In the genomic region with DNA sequence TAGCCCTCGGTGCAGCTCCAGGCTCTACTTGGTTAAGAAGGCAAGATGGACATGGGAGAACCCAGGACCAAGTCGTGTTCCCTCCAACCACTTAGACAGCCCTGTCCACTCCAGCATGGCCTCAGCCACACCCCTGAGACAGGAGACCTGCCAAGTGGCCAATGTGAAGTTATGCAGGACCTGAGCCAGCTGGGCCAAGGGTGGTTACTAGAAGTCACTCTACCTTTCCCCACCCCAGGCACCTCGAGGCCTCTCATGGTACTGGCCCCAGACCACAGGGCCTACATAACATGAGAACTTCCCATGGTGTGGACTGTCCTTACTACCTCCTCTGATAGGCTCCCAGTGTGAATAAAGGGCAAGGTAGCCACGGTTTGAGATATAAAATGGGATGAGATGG, we compare ENCODE assay signal across 15 mouse cellular contexts. TPM values are rescaled to one million over a fixed set of nuclear protein-coding genes. Genes with fewer than 3 reads are reported as not detected.
DNase-seq lines count a peak whose midpoint lies in the region; ATAC-seq and TF ChIP-seq lines count a peak whose summit lies in the region.
"Had no signal": no experiment of that assay in that cellular context is flagged by ENCODE, and none has a peak within 500 bp of the region (broad histone marks: within the 10 kb centered on the region; RNA-seq: fewer than 3 reads in every experiment).

No protein-coding gene starts in this region.

- H3K9me3 ChIP-seq in lung, postnatal 0 days (ENCODE audit: low read length) = no peaks in the 10 kb centered on the region
- H3K9me3 ChIP-seq in heart, embryonic 13.5 days = no peaks in the 10 kb centered on the region
- H3K9me3 ChIP-seq in kidney, embryonic 15.5 days (replicated peaks) = no peaks in the 10 kb centered on the region
- H3K9me3 ChIP-seq: midbrain, embryonic 12.5 days had no signal

- H3K27me3 ChIP-seq in lung, postnatal 0 days (replicated peaks; ENCODE audit: insufficient read depth, low read length) = no peaks in the 10 kb centered on the region
- H3K27me3 ChIP-seq in heart, embryonic 13.5 days (replicated peaks) = no peaks in the 10 kb centered on the region
- no peaks in the 10 kb centered on the region for H3K27me3 ChIP-seq in kidney, embryonic 15.5 days

- peak; percentile 47 for ATAC-seq in lung, postnatal 0 days
- ATAC-seq in heart, embryonic 13.5 days (ENCODE audit: extremely low read depth, insufficient number of reproducible peaks, low FRiP score, low TSS enrichment) = no peak
- no peak for ATAC-seq in kidney, embryonic 15.5 days (replicated peaks; ENCODE audit: low FRiP score)
- ATAC-seq: inflammation-experienced regulatory T-cells, adult 6 months had no signal

- no peak overlapping the region for H3K9ac ChIP-seq in lung, postnatal 0 days (replicated peaks; ENCODE audit: low read depth)
- H3K9ac ChIP-seq in heart, embryonic 13.5 days = no peak overlapping the region
- H3K9ac ChIP-seq in kidney, embryonic 15.5 days = no peak overlapping the region
- H3K9ac ChIP-seq: liver, embryonic 14.5 days; midbrain, embryonic 12.5 days had no signal

- WGBS in lung, postnatal 0 days = 44% methylated on average over 4 of the region's 4 CpGs
- 33% methylated on average over 4 of the region's 4 CpGs for WGBS in heart, embryonic 13.5 days
- WGBS in kidney, embryonic 15.5 days = 48% methylated on average over 4 of the region's 4 CpGs

- no peaks in the 10 kb centered on the region for H3K36me3 ChIP-seq in lung, postnatal 0 days (ENCODE audit: insufficient read depth, low read length)
- H3K36me3 ChIP-seq in heart, embryonic 13.5 days = no peaks in the 10 kb centered on the region
- no peaks in the 10 kb centered on the region for H3K36me3 ChIP-seq in kidney, embryonic 15.5 days
- H3K36me3 ChIP-seq: midbrain, embryonic 12.5 days had no signal

- no peak overlapping the region for H3K4me2 ChIP-seq in lung, postnatal 0 days (replicated peaks; ENCODE audit: low read depth, low read length)
- no peak overlapping the region for H3K4me2 ChIP-seq in heart, embryonic 13.5 days
- H3K4me2 ChIP-seq in kidney, embryonic 15.5 days = no peak overlapping the region
- H3K4me2 ChIP-seq: midbrain, embryonic 12.5 days had no signal

- TF ChIP-seq CTCF in lung, postnatal 0 days (IDR thresholded peaks at IDR 0.05) = no peak

- no peak overlapping the region for H3K4me3 ChIP-seq in lung, postnatal 0 days (ENCODE audit: low read depth, low read length)
- H3K4me3 ChIP-seq in heart, embryonic 13.5 days = no peak overlapping the region
- H3K4me3 ChIP-seq in kidney, embryonic 15.5 days (replicated peaks) = no peak overlapping the region
- H3K4me3 ChIP-seq: midbrain, embryonic 12.5 days had no signal

- no peaks in the 10 kb centered on the region for H3K4me1 ChIP-seq in lung, postnatal 0 days (ENCODE audit: insufficient read depth, low read depth, low read length)
- H3K4me1 ChIP-seq in heart, embryonic 13.5 days = peaks cover 79% of the 10 kb centered on the region
- peaks cover 68% of the 10 kb centered on the region for H3K4me1 ChIP-seq in kidney, embryonic 15.5 days

- peak; percentile 9 for DNase-seq in lung, postnatal 0 days (ENCODE audit: low spot score)
- no peak for DNase-seq in lung, postnatal 4 days
- no peak for DNase-seq in layer of hippocampus, postnatal 14 days (ENCODE audit: low spot score in 2 of 2)
- DNase-seq in cerebellum, postnatal 36 days = no peak
- DNase-seq in gastrocnemius, postnatal 25 days = no peak
- DNase-seq: gastrocnemius, postnatal 36 days; retina, postnatal 1 day had no signal

- no peak overlapping the region for H3K27ac ChIP-seq in lung, postnatal 0 days (ENCODE audit: low read length)
- 0 out of 2 replicates have a peak overlapping the region, but pooled peaks have one; percentile 83 for H3K27ac ChIP-seq in heart, embryonic 13.5 days (replicated peaks)
- peak overlapping the region; percentile 78; the same call in 1 of the 2 replicates for H3K27ac ChIP-seq in kidney, embryonic 15.5 days
- H3K27ac ChIP-seq: liver, embryonic 14.5 days had no signal

- TF ChIP-seq EP300 in lung, postnatal 0 days (IDR thresholded peaks at IDR 0.05) = no peak

RNA-seq across cellular contexts. Expression of a gene that starts 19.4 kb away (rescaled TPM):
- polyA plus RNA-seq in lung, postnatal 0 days (2015; fragmentation: Nextera tagmentation; extraction: Ambion mirVana) = 0.42 and 0.55 TPM in 2 replicates
- polyA plus RNA-seq in heart, embryonic 13.5 days (2015; fragmentation: Nextera tagmentation; extraction: Ambion mirVana) = 6.5 and 8.1 TPM in 2 replicates
- polyA plus RNA-seq in kidney, embryonic 15.5 days (2015; fragmentation: Nextera tagmentation; extraction: Ambion mirVana) = 2.8 and 3.4 TPM in 2 replicates
- total RNA-seq in layer of hippocampus, postnatal 14 days (2021) = 10 to 100 TPM; 80.9 to 98.4 TPM
- total RNA-seq in gastrocnemius, postnatal 25 days (2021) = 1 to 10 TPM; 1.5 to 1.6 TPM
- polyA plus RNA-seq: inflammation-experienced regulatory T-cells, adult 6 months had no signal

RNA-seq across cellular contexts. Expression of a gene that starts 40.2 kb away (rescaled TPM):
- polyA plus RNA-seq in lung, postnatal 0 days (2015; fragmentation: Nextera tagmentation; extraction: Ambion mirVana) = 10.3 and 11.7 TPM in 2 replicates
- polyA plus RNA-seq in heart, embryonic 13.5 days (2015; fragmentation: Nextera tagmentation; extraction: Ambion mirVana) = 0.23 and 0.47 TPM in 2 replicates
- polyA plus RNA-seq in kidney, embryonic 15.5 days (2015; fragmentation: Nextera tagmentation; extraction: Ambion mirVana) = not detected in 2 replicates
- total RNA-seq in layer of hippocampus, postnatal 14 days (2021) = 1 to 10 TPM; 3.3 to 4.6 TPM
- total RNA-seq in gastrocnemius, postnatal 25 days (2021) = not detected
- total RNA-seq: gastrocnemius, postnatal 36 days had no signal
- polyA plus RNA-seq: inflammation-experienced regulatory T-cells, adult 6 months had no signal

RNA-seq across cellular contexts. Expression of a gene that starts 45.1 kb away (rescaled TPM):
- polyA plus RNA-seq in lung, postnatal 0 days (2015; fragmentation: Nextera tagmentation; extraction: Ambion mirVana) = 0.17 and 0.18 TPM in 2 replicates
- 0.78 TPM in 1 of 2 replicates, not detected in the other for polyA plus RNA-seq in heart, embryonic 13.5 days (2015; fragmentation: Nextera tagmentation; extraction: Ambion mirVana)
- polyA plus RNA-seq in kidney, embryonic 15.5 days (2015; fragmentation: Nextera tagmentation; extraction: Ambion mirVana) = 0.47 and 1.5 TPM in 2 replicates
- total RNA-seq in layer of hippocampus, postnatal 14 days (2021) = not detected
- not detected for total RNA-seq in gastrocnemius, postnatal 25 days (2021)
- total RNA-seq: layer of hippocampus, postnatal 25 days had no signal
- polyA plus RNA-seq: cortical plate, adult 2 months; inflammation-experienced regulatory T-cells, adult 6 months had no signal

RNA-seq across cellular contexts. Expression of a gene that starts 48.1 kb away (rescaled TPM):
- 11.4 and 15.3 TPM in 2 replicates for polyA plus RNA-seq in lung, postnatal 0 days (2015; fragmentation: Nextera tagmentation; extraction: Ambion mirVana)
- not detected in 2 replicates for polyA plus RNA-seq in heart, embryonic 13.5 days (2015; fragmentation: Nextera tagmentation; extraction: Ambion mirVana)
- 1.9 and 2.2 TPM in 2 replicates for polyA plus RNA-seq in kidney, embryonic 15.5 days (2015; fragmentation: Nextera tagmentation; extraction: Ambion mirVana)
- 1 to 10 TPM in 1 of 2 experiments, under 1 TPM in 1; 0.36 to 1.8 TPM for total RNA-seq in layer of hippocampus, postnatal 14 days (2021)
- 1 to 10 TPM; 3.4 to 7.6 TPM for total RNA-seq in gastrocnemius, postnatal 25 days (2021)
- polyA plus RNA-seq: inflammation-experienced regulatory T-cells, adult 6 months; midbrain, embryonic 12.5 days; neural tube, embryonic 11.5 days had no signal
